Mouse (Mus musculus) cerebellum, adult 9-11 months (tissue): ENCODE data around the gene Id4.

ENCODE experiments used
- DNase-seq: peaks from one replicate; pipeline ENCODE4 v3.0.0; 2022

The Id4 gene

DNA sequence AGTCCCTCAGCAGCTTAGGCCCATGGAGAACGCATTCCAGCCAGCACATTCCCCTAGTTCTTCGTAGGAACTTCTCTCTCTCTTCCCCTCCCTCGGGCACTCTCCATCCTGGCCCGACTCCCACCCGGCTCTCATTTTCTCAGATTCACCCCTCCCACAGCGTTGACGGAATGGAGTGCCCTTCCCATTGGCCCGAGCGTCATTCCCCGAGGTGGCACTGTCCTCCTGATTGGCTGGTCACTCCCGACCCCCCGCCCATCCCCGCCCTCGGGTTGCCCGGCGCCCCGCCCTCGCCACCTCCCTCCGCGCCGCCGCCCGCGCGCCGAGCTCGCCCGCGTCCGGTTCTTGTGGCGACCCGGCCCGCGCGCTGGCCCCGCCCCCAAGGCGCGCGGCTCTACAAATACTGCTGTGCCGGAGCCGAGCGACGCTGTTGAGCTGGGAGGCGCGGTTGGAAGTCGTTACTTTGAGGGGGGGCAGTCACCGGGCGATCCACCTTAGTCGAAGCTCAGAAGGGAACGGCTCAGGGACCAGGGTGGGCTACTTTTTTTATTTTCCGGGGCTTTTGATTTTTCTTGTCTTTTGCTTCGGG lies at the start of gene Id4:
Gene Id4, plus strand, starts transcription at position 539 of the 589 bp plus-strand sequence.
- peak; percentile 91 for DNase-seq

DNA sequence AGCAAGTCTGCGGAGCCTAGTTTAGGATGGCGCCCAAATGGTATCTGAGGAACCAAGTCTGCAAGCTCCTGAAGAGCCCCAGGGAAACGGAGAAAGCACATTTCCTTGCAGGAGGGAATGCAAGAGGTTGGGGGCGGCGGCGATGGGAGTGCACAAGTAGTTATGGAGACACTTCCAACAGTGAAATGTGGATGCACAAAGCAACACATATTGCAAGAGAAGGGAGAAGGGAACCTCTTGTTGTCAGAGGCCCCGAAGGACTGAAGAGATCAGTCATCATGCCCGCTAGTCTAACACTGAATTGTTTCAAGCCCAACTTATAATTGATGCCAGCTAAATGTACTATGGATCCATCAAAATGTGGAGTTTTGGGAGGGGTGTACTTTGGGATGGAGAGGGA lies 33.9 kb upstream of the Id4 start:
- DNase-seq, result peak; percentile 9

DNA sequence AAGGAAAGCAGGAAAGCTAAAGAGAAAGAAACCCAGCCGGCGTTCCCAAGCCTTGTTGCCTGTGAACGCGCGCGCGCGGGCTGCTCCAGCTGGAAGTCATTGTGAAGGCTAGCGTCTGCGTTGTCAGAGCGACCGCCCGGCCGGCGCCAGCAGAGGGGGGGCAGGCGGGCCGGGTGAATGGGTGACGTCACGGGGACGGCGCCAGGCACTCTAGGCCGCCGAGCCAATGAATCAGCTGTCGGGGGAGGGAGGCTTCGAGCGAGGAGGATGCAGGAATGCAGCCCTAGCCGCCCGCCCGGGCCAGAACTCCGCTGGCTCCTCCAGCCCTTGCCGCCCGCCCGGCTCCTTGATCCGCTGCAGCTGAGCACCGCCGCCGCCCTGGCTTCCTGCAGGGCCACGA lies 33.3 kb upstream of the Id4 start:
- peak; percentile 88 for DNase-seq

DNA sequence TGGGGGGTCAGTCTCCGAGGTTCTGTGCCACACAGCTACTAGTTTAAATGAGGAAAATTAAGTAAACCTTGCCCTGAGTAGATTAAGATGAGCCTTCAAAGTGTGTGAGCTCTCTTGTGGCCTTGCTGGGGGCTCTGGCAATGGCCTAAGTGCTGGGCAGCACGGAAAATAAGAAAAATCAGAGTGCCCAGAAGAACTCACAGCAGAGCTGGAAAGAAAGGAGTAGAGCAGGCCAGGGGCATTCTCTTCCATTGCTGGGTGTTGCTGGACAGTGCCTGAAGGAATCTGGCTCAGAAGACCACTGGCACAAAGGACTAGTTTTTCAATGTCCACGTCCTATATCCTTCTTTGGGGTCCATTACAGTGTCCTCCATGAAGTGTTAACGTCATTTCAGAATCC lies 32.9 kb upstream of the Id4 start:
- DNase-seq, result no peak

DNA sequence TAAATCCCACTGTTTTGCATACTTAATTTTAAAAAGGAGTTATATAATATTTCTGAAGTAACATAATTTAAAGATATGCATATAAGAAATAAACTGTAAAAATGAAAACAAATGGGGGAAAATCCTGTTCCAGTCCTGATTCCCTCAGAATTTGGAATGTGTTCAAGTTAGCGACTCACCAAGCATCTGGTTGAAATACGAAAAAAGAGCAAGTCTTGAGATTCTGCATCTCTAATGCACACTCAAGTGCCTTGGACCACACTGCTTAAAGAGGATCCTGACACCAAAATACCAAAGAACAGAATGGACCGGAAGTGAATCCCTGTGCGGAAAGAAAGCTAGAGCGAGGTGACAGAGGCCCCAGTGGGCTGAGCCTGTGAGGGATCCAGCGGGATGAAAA lies 30.0 kb upstream of the Id4 start:
- no peak for DNase-seq

DNA sequence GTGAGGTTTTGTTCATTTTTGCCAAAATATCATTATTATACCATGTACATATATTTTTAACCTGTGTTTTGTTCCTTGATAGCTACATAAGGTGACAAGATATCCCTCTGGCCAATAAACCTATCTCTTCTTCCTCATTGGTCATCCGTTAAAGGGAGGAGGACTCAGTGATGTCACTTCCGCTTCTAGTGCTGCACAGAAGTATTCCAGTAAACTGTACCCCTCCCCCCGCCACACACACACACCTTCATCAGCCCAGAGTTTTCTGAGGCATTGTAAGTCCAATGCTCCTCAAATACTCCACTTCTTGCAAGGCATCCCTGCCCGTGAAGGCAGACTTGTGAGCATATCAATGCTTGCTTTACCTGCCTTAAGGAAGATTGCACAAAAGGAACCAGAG lies 24.6 kb upstream of the Id4 start:
- DNase-seq, result no peak

GRCm38 (mm10) chr13:48236865-48237264 lies 24.2 kb upstream of the Id4 start:
- DNase-seq, result no peak

- DNase-seq, result no peak
Observed at GRCm38 (mm10) chr13:48237516-48237915, 23.5 kb upstream of the Id4 start.

- DNase-seq, result no peak
Observed at GRCm38 (mm10) chr13:48245235-48246012, 15.6 kb upstream of the Id4 start.

DNA sequence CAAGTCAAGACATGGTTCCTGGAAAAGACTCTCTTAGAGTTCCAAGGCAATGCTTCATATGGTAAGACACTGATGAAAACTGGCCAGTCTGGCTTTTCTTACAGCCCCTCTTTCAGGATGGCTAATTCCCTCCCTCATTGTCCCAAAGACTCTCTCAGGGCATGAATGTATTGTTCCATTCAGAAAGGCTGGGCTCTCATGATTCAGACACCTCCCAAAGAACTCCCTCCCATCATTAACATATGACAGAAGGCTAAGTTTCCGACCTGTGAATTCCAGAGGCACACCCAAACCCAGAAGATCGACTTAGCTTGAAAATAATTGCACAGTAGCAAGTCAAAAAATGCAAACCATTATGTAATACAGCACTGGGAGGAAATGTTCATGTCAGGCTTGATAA lies 8.5 kb upstream of the Id4 start:
- DNase-seq, result no peak

- no peak for DNase-seq
Observed at GRCm38 (mm10) chr13:48255026-48255425, 6.0 kb upstream of the Id4 start.

DNA sequence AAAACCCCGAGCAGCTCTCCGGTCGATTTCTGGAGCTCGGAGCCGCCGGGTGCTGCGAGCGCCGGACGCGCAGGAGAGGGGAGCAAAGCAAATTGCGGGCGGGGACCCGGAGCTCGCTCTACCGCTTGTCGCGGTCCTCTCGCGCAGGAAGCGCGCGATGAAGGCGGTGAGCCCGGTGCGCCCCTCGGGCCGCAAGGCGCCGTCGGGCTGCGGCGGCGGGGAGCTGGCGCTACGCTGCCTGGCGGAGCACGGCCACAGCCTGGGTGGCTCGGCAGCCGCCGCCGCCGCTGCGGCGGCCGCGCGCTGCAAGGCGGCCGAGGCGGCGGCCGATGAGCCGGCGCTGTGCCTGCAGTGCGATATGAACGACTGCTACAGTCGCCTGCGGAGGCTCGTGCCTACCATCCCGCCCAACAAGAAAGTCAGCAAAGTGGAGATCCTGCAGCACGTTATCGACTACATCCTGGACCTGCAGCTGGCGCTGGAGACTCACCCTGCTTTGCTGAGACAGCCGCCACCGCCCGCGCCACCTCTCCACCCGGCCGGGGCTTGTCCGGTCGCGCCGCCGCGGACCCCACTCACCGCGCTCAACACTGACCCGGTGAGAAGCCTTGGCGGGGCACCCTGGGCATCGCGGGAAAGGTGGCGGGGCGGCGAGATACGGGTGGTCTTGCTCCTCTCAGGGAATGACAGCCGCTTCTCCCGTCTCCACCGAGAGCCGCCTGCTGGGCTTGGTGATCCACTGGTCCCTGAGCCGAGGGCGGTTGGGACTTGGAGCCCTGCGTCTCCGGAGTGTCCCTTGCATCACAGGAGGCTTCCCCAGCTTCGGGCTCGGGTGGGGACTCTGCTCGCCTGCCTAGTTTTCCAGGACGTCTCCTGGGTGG lies 553 bp downstream of the Id4 start:
- peak; percentile 28 for DNase-seq

GRCm38 (mm10) chr13:48262451-48262969 lies 1.5 kb downstream of the Id4 start:
- peak; percentile 43 for DNase-seq

GRCm38 (mm10) chr13:48265029-48265428 lies 4.0 kb downstream of the Id4 start:
- no peak for DNase-seq

DNA sequence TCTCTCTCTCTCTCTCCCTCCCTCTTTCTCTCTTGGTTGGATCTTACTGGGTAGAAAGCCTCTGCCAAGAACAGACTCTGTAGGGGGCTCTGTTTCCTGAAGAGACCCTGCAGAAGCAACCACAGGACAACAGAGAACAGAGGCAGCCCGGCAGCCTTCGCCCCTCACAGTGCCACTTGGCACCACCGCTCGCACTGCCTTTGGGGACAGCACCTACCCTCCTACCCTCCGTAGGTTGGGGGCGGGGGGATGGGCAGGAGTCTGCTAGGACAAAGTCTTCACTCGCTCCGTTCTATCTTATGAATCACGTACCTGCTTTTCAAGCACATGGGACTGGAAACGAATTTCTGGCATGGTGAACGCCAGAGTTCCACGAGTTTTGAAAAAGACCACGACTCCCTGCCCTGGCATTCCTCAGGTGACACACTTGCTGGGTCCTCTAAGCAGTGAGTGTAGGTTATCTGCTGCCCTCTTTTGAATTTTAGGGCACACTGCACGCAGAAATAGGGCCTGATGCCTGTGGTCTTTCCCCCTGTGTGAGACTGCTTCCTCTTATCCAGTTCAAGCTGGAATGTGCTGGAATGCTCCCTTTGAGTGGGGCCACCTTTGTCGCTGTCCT lies 12.5 kb downstream of the Id4 start:
- DNase-seq, result peak; percentile 2

DNA sequence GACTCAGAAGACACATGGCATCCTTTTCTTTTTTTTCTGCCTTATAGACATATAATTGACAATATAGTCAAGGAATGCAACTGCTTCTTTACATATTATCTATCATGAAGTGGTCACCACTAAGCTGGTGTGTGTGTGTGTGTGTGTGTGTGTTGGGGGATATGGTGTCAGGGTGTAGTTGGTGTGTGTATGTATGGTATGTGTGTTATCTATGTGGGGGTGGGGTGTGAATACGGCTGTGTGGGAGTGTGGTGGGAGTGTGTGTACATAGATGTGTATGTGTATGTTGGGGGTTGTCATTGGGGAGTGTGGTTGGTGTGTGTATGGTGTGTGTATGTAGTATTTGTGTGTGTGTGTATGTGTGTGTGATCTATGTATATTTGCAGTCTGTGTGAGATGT lies 13.1 kb downstream of the Id4 start:
- DNase-seq, result no peak

DNA sequence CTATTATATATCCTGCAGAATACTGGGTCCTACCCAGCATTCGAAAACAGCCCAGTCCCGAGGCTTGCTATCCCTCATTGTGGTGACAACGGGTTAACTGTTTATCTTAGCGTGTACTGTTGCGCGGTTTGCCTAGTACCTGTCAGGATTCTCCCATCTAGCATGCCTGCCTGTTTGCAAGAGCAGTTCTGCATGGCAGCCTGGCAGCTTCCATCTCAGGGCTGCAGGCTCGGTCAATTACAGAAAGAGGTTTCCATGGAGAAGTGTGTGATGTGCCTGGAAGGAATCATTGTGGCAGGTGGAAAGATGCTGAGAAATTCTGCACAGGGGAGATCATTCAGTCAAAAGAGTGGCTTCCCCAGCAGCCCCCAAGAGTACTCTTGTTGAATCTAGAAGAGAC lies 16.0 kb downstream of the Id4 start:
- no peak for DNase-seq

GRCm38 (mm10) chr13:48284426-48284825 lies 23.4 kb downstream of the Id4 start:
- no peak for DNase-seq

DNA sequence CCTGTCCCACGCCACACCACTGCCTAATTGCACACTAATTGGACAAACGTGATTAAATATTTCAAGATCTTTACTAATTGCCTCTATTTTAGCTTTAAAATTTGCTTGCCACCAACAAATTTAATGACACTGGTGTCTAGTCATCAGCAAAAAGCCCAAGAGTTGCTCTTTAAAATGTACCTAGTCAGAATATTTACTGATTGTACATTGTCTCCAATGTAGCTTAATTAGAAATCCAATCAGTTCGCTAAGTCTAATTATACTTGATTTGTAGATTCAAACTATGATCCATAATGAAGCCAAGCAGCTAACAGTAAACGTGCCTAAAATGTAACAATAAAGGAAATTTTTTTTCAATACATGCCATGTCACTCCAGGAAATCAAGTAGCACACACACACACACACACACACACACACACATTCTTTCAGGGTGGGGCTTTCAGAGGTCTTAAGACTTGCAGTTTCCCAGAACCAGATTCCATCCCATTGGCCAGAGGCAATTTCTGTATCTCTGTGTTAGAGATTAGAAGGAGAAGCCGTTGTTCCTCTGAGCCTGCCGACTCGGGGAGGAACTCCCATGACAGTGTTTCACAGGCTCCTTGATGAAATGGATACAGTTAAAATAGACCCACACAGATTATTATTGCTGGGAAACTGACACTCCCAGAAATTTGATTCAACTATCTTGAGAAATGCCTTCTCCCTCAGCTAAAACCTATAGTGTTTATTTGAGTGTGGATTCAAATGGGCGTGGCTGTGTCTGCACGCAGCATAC lies 24.1 kb downstream of the Id4 start:
- DNase-seq, result no peak

- no peak for DNase-seq
Observed at GRCm38 (mm10) chr13:48290427-48290826, 29.4 kb downstream of the Id4 start.

DNA sequence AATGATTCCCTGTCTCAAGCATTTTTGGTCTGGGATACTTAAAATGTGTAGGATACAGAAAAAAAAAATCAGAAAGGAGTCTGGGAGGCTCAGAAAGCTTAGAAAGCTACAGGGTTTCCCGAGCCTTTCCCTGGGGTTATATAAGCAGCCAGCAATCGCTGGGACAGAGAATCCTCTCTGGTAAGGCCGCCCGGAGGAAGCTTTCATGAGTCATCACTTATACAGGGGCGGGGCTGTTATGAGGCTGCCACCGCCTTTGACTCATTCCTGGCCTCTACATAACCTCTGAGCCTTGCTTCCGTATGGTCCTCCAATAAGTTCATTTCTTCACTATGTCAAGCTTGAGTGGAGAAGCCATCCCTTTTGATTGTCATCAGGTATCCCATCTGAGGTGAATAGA lies 53.5 kb downstream of the Id4 start:
- DNase-seq, result no peak
